Mouse (Mus musculus): ENCODE measurements around the gene Anapc7. TPM values are rescaled to one million over a fixed set of nuclear protein-coding genes. Genes with fewer than 3 reads are reported as not detected.
"Not testable (repeated sequence)": the region's sequence is repeated elsewhere in the genome, so short reads cannot be mapped to it uniquely, and the experiment has no call there.

Anapc7 gene
- polyA plus RNA-seq, 1 experiment from 2014 or later, result 22.8 TPM

DNA sequence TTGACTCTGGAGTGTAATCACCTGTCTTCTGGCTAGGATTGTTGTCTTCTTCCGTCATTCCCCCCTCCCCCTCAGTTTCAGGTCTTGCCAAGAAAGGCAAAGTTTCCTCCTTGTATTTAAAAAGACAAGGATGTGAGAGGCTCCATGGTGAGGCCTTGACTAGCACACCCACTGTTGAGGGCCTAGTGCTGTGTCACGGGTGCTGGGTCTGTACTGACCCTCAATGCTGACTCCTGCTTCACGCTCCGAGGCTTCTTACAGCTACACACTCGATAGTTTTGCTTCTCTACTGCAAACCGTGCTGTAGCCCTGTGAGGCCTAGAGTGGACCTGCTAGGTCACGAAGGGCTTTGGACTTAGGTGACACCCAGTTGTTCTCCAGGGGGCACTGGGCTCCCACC lies 30.7 kb downstream of the Anapc7 start:
- Histone ChIP-seq H3K9ac (ENCODE audit: low read depth, low read length) (no peak overlapping the region), H3K36me3 (ENCODE audit: control insufficient read depth, insufficient read depth) (peaks cover 45% of the 10 kb centered on the region), H3K9me3 (ENCODE audit: control insufficient read depth) (no peaks in the 10 kb centered on the region), H3K27me3 (replicated peaks; ENCODE audit: control insufficient read depth, insufficient read depth, low read length) (no peaks in the 10 kb centered on the region), H3K4me3 (ENCODE audit: low read depth, low read length) (no peak overlapping the region), H3K27ac (ENCODE audit: low read depth, low read length) (no peak overlapping the region), H3K4me1 (replicated peaks; ENCODE audit: control insufficient read depth, insufficient read depth, low read length) (no peaks in the 10 kb centered on the region), H3K4me2 (replicated peaks; ENCODE audit: low read depth) (no peak overlapping the region)
- no peak for TF ChIP-seq CTCF (IDR thresholded peaks at IDR 0.05; ENCODE audit: low read depth)
- no peak for ATAC-seq
- 70% methylated on average over 7 of the region's 7 CpGs for WGBS

DNA sequence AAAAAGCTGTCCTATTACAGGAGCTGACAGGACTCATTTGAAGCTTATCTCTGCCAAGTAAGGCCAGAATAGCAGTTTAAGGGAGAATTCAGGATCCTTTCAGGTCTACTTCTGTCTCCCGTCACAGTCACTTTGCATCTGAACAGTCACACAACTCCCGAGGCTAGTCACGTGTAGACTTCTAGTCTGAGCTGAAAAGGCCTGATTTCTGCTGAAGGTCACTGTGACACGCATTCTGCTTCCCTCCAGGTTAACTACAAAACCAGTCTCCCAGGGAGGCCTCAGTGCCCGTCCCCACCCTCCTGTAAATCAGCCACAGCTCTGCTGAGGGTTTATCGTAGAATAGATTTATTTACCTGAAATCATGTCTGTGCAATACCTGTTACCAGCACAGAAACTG lies 31.7 kb downstream of the Anapc7 start:
- Histone ChIP-seq H3K36me3 (ENCODE audit: control insufficient read depth, insufficient read depth) (peaks cover 55% of the 10 kb centered on the region), H3K4me2 (replicated peaks; ENCODE audit: low read depth) (no peak overlapping the region), H3K27me3 (replicated peaks; ENCODE audit: control insufficient read depth, insufficient read depth, low read length) (no peaks in the 10 kb centered on the region), H3K27ac (ENCODE audit: low read depth, low read length) (no peak overlapping the region), H3K4me3 (ENCODE audit: low read depth, low read length) (no peak overlapping the region), H3K9me3 (ENCODE audit: control insufficient read depth) (no peaks in the 10 kb centered on the region), H3K9ac (ENCODE audit: low read depth, low read length) (no peak overlapping the region), H3K4me1 (replicated peaks; ENCODE audit: control insufficient read depth, insufficient read depth, low read length) (no peaks in the 10 kb centered on the region)
- no peak for TF ChIP-seq CTCF (IDR thresholded peaks at IDR 0.05; ENCODE audit: low read depth)
- ATAC-seq, result no peak
- WGBS, result 68% methylated on average over 6 of the region's 6 CpGs

DNA sequence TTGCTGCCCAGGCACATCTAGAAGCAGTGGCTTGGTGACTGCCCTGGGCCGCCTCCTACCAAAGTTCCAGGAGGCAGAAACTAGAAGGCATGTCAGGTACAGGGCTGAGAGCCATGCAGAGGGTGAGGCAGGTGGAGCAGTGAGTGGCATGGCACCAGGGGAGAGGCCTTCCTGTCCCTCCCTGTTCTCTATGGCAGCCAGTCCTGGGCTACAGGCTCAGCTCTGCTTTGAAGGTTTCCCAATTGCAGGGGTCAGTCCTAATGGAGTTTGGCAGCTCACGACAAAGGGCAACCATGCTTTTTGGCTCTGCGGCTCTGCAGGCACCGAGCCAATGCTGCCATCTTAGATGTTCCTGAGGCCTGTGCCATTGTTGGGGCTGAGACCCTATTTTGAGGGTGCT lies 32.9 kb downstream of the Anapc7 start:
- peak overlapping the region; percentile 1; the same call in 1 of the 2 replicates for H3K27ac ChIP-seq (ENCODE audit: low read depth, low read length)
- TF ChIP-seq CTCF (IDR thresholded peaks at IDR 0.05; ENCODE audit: low read depth), result no peak
- H3K4me1 ChIP-seq (replicated peaks; ENCODE audit: control insufficient read depth, insufficient read depth, low read length), result no peaks in the 10 kb centered on the region
- H3K9me3 ChIP-seq (ENCODE audit: control insufficient read depth), result no peaks in the 10 kb centered on the region
- H3K27me3 ChIP-seq (replicated peaks; ENCODE audit: control insufficient read depth, insufficient read depth, low read length), result no peaks in the 10 kb centered on the region
- no peak for ATAC-seq
- 90% methylated on average over 4 of the region's 4 CpGs for WGBS
- no peak overlapping the region for H3K4me3 ChIP-seq (ENCODE audit: low read depth, low read length)
- no peak overlapping the region for H3K9ac ChIP-seq (ENCODE audit: low read depth, low read length)
- H3K36me3 ChIP-seq (ENCODE audit: control insufficient read depth, insufficient read depth), result peaks cover 67% of the 10 kb centered on the region
- H3K4me2 ChIP-seq (replicated peaks; ENCODE audit: low read depth), result no peak overlapping the region

DNA sequence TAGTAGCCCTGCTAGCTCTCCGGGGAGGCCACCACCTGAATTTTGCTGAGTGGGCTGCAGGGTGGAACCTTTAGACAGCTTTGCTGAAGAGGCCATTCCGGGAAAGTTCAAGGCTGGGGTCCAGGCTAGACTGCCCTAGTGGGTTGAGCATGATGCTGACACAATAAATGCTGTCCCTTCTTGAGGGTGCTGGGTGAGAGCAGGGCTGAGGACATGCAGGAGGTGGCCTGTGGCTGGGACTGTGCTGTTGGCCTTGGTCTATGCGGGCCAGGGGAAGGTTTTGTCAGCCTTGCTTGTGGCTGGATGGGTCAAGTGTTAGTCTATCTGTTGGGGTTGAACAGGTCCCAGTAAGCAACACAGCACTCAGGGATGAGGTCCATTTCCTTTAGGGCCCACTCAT lies 33.4 kb downstream of the Anapc7 start:
- TF ChIP-seq CTCF (IDR thresholded peaks at IDR 0.05; ENCODE audit: low read depth), result no peak
- WGBS, result 84% methylated on average over 3 of the region's 3 CpGs

DNA sequence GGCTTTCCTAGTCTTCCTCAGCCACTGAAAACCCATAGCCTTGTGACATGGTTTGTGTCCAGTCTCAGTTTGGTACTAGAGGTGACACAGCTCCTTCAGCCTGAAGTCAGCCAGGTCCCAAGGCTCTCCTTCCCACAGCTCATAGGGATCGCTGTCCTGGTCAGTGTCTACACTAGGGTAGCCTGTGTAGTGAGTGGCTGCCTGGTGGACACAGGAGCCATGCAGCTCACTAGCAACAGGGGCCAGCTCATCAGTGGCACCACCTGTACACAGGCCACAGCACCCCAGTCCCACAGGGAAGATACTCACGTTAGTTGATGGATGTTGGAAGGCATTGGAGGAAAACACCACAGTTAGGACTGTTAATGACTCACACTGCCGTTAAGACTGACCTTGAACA lies 34.1 kb downstream of the Anapc7 start:
- H3K4me2 ChIP-seq (replicated peaks; ENCODE audit: low read depth), result no peak overlapping the region
- H3K4me3 ChIP-seq (ENCODE audit: low read depth, low read length), result no peak overlapping the region
- peaks cover 79% of the 10 kb centered on the region for H3K36me3 ChIP-seq (ENCODE audit: control insufficient read depth, insufficient read depth)
- no peak overlapping the region for H3K9ac ChIP-seq (ENCODE audit: low read depth, low read length)
- no peak for TF ChIP-seq CTCF (IDR thresholded peaks at IDR 0.05; ENCODE audit: low read depth)
- no peaks in the 10 kb centered on the region for H3K4me1 ChIP-seq (replicated peaks; ENCODE audit: control insufficient read depth, insufficient read depth, low read length)
- WGBS, result 63% methylated on average over 3 of the region's 3 CpGs
- no peak for ATAC-seq
- no peaks in the 10 kb centered on the region for H3K27me3 ChIP-seq (replicated peaks; ENCODE audit: control insufficient read depth, insufficient read depth, low read length)
- H3K27ac ChIP-seq (ENCODE audit: low read depth, low read length), result no peak overlapping the region
- H3K9me3 ChIP-seq (ENCODE audit: control insufficient read depth), result no peaks in the 10 kb centered on the region

More for the DNA sequence above, 33.4 kb downstream of the Anapc7 start:
- Histone ChIP-seq H3K27me3 (replicated peaks; ENCODE audit: control insufficient read depth, insufficient read depth, low read length) (no peaks in the 10 kb centered on the region), H3K4me2 (replicated peaks; ENCODE audit: low read depth) (no peak overlapping the region), H3K9me3 (ENCODE audit: control insufficient read depth) (no peaks in the 10 kb centered on the region), H3K36me3 (ENCODE audit: control insufficient read depth, insufficient read depth) (peaks cover 72% of the 10 kb centered on the region), H3K9ac (ENCODE audit: low read depth, low read length) (no peak overlapping the region), H3K27ac (ENCODE audit: low read depth, low read length) (peak overlapping the region; percentile 54; the same call in 1 of the 2 replicates), H3K4me3 (ENCODE audit: low read depth, low read length) (no peak overlapping the region), H3K4me1 (replicated peaks; ENCODE audit: control insufficient read depth, insufficient read depth, low read length) (no peaks in the 10 kb centered on the region)
- no peak for ATAC-seq

DNA sequence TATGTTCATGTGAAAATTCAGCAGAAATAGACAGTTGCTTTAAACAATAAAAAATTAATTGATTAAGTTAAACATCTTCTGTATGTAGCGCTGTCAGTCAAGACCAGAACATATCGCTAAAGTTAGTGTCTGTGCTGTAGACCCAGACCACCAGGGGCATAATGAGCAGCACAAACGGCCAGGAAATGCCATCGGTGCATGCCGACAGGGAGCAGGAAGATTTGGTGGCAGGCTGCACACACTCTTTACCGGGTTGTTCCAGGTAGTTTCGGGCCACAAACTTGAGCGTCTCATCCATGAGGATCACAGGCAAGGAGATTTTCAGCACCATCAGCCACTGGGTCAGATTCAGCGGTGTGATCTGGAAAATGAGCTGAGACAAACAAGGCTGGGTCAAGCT lies 35.6 kb downstream of the Anapc7 start:
- not testable (repeated sequence) for H3K9me3 ChIP-seq (ENCODE audit: control insufficient read depth); H3K4me3 ChIP-seq (ENCODE audit: low read depth, low read length); H3K9ac ChIP-seq (ENCODE audit: low read depth, low read length); H3K4me1 ChIP-seq (replicated peaks; ENCODE audit: control insufficient read depth, insufficient read depth, low read length); H3K27ac ChIP-seq (ENCODE audit: low read depth, low read length); ATAC-seq; H3K4me2 ChIP-seq (replicated peaks; ENCODE audit: low read depth); H3K27me3 ChIP-seq (replicated peaks; ENCODE audit: control insufficient read depth, insufficient read depth, low read length)
- 85% methylated on average over 9 of the region's 9 CpGs for WGBS
- H3K36me3 ChIP-seq (ENCODE audit: control insufficient read depth, insufficient read depth), result peaks cover 93% of the 10 kb centered on the region
- TF ChIP-seq CTCF (IDR thresholded peaks at IDR 0.05; ENCODE audit: low read depth), result peak; percentile 38

DNA sequence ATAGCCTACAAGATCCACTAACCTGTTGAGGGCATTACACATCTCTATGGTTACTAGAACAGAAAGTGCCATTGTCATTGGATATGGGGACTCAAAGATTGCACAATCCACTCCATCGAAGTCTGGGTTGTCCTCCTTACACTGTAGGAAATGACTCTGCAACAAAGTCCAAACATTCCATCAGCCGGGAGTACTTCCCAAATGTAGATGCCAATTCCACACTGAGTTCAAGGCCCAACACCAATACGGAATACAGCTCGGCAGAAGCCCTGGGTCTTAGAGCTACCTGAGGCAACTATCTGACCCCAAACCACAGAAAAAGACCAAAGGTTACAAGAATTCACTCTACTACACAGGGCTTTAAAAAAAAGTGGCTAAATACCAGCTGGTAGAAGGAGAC lies 36.6 kb downstream of the Anapc7 start:
- ATAC-seq, result no peak
- H3K4me2 ChIP-seq (replicated peaks; ENCODE audit: low read depth), result no peak overlapping the region
- H3K4me1 ChIP-seq (replicated peaks; ENCODE audit: control insufficient read depth, insufficient read depth, low read length), result no peaks in the 10 kb centered on the region
- TF ChIP-seq CTCF (IDR thresholded peaks at IDR 0.05; ENCODE audit: low read depth), result no peak
- H3K9ac ChIP-seq (ENCODE audit: low read depth, low read length), result no peak overlapping the region
- no peak overlapping the region for H3K4me3 ChIP-seq (ENCODE audit: low read depth, low read length)
- H3K27ac ChIP-seq (ENCODE audit: low read depth, low read length), result no peak overlapping the region
- H3K9me3 ChIP-seq (ENCODE audit: control insufficient read depth), result no peaks in the 10 kb centered on the region
- H3K27me3 ChIP-seq (replicated peaks; ENCODE audit: control insufficient read depth, insufficient read depth, low read length), result no peaks in the 10 kb centered on the region
- WGBS, result 71% methylated on average over 4 of the region's 4 CpGs
- peaks cover 93% of the 10 kb centered on the region for H3K36me3 ChIP-seq (ENCODE audit: control insufficient read depth, insufficient read depth)
